Mouse (Mus musculus) neural tube, embryonic 15.5 days (tissue): ENCODE measurements around the gene Vapb. TPM values are rescaled to one million over a fixed set of nuclear protein-coding genes. Genes with fewer than 3 reads are reported as not detected.
"Not testable (repeated sequence)": the region's sequence is repeated elsewhere in the genome, so short reads cannot be mapped to it uniquely, and the experiment has no call there.

Experiments used
- ATAC-seq: fragments of 200-750 bp; cut with Nextera tagmentation; 2 replicates; pipeline ENCODE4 v1.8.0; 2017; ENCODE audit warnings: mild to moderate bottlenecking, moderate TSS enrichment, moderate library complexity; ENCODE audit not compliant: low FRiP score
- H3K27ac ChIP-seq: fragments of 300-500 bp; sonication (generic); replicated peaks from 2 replicates; pipeline ENCODE4 v1.5.1; 2015; ENCODE audit warnings: mild to moderate bottlenecking, inconsistent platforms
- H3K27me3 ChIP-seq: fragments of 300-500 bp; sonication (generic); replicated peaks from 2 replicates; pipeline ENCODE4 v1.6.1; 2015; ENCODE audit warnings: inconsistent platforms
- H3K36me3 ChIP-seq: fragments of 300-500 bp; sonication (generic); 2 replicates; pipeline ENCODE4 v1.6.1; 2015; ENCODE audit warnings: inconsistent platforms
- H3K4me1 ChIP-seq: fragments of 300-500 bp; sonication (generic); 2 replicates; pipeline ENCODE4 v1.6.1; 2015; ENCODE audit warnings: inconsistent platforms
- H3K4me2 ChIP-seq: fragments of 300-500 bp; sonication (generic); 2 replicates; pipeline ENCODE4 v1.6.1; 2015; ENCODE audit warnings: inconsistent platforms, mild to moderate bottlenecking, moderate library complexity
- H3K4me3 ChIP-seq: fragments of 300-500 bp; sonication (generic); replicated peaks from 2 replicates; pipeline ENCODE4 v1.5.1; 2015; ENCODE audit warnings: mild to moderate bottlenecking, inconsistent platforms
- H3K9ac ChIP-seq: fragments of 300-500 bp; sonication (generic); replicated peaks from 2 replicates; pipeline ENCODE4 v1.6.1; 2015; ENCODE audit warnings: mild to moderate bottlenecking, inconsistent platforms
- H3K9me3 ChIP-seq: fragments of 300-500 bp; sonication (generic); replicated peaks from 2 replicates; pipeline ENCODE4 v1.6.1; 2016; ENCODE audit warnings: inconsistent platforms
- WGBS: fragments of 180-500 bp; shearing (Covaris S2); methylation state at CpG from one replicate; pipeline ENCODE4 v1.1.7; 2015; ENCODE audit warnings: mixed read lengths; 5-methylcytosine and 5-hydroxymethylcytosine counted together
- polyA plus RNA-seq: library from polyadenylated mRNA; unstranded; fragments of >200 nt; fragmentation: Nextera tagmentation; extraction: Ambion mirVana; gene quantifications from 2 replicates; pipeline ENCODE4 v1.2.1, GENCODE M21; 2015

Gene Vapb
- polyA plus RNA-seq, 1 experiment from 2014 or later, result 19.9 TPM

DNA sequence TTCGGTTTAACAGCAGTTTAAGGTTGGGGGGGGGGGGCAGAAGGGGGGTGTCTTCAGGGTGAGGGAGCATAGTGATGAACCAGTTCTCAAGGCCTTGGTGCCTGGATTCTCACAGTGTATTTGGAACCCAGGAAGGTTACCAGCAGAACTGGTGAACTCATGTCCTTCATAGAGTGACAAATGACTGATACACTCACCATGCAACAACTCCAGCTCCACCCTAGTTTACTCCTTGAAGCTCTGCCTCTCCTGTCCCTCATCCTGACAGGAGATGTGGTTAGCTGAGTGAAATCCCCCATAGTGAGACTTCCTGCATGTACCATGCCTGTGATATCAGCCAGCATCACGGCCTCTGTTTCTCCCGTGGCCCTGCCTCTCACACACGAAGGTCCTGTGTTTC, 24.1 kb upstream of the Vapb start:
- Histone ChIP-seq H3K4me2 (no peak overlapping the region), H3K27me3 (no peaks in the 10 kb centered on the region), H3K4me1 (peaks cover 18% of the 10 kb centered on the region), H3K4me3 (no peak overlapping the region), H3K9me3 (no peaks in the 10 kb centered on the region), H3K27ac (no peak overlapping the region), H3K9ac (no peak overlapping the region), H3K36me3 (no peaks in the 10 kb centered on the region)
- 74% methylated on average over 4 of the region's 4 CpGs for WGBS
- ATAC-seq, result no peak

DNA sequence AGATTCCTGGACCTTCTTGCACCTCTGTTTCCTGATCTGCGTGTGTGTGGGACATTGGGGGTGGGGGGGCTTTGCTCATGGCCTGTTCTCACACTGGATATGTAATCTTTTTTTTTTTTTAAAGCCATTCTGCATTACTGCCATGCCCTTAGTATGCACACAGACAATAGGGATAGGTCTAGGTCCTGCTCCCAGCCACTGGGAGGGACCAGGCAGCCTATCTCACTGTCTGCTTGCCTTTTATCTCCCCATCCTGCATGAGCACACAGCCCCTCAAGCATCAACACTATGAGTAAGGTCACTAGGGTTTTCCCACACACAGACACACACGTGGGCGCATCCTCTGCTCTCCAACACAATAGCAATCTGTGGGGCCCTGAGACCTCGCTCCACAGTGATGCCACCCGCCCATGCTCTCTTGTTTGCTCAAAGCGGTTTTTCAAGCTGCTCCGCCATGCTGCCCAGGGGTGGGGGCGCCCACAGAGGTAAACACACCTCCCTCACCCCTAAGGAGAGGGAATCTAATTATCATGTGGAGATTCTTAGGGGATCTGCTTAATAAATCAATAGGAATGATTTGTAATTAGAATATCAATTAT, 22.6 kb upstream of the Vapb start:
- H3K36me3 ChIP-seq, result no peaks in the 10 kb centered on the region
- no peak overlapping the region for H3K4me2 ChIP-seq
- peaks cover 18% of the 10 kb centered on the region for H3K4me1 ChIP-seq
- WGBS, result 36% methylated on average over 8 of the region's 8 CpGs
- no peak overlapping the region for H3K27ac ChIP-seq
- H3K9ac ChIP-seq, result no peak overlapping the region
- ATAC-seq, result peak; percentile 43; the same call in 1 of the 2 replicates
- no peaks in the 10 kb centered on the region for H3K27me3 ChIP-seq
- no peak overlapping the region for H3K4me3 ChIP-seq
- no peaks in the 10 kb centered on the region for H3K9me3 ChIP-seq

DNA sequence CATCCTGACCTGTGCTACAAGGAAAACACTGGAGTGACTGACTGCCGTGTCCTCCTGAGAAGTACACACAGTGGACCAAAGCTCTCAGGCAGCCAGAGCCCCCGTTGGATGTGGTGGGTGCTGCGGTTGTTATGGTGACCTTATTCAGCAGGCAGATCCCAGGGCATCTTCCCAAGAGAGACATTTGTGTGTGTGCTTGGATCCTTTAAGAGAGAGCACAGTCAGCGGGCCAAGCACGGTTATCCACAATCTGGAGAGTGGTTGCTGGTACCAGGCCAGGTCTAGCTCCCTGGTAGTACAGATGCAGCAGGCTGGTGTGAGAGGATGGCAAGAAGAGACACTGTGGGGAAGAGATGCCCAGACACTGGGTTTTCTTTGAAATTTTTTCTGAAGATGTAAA, 20.3 kb upstream of the Vapb start:
- Histone ChIP-seq H3K4me1 (peaks cover 18% of the 10 kb centered on the region), H3K4me2 (no peak overlapping the region), H3K9ac (no peak overlapping the region), H3K9me3 (no peaks in the 10 kb centered on the region), H3K4me3 (no peak overlapping the region), H3K27ac (no peak overlapping the region), H3K27me3 (no peaks in the 10 kb centered on the region), H3K36me3 (no peaks in the 10 kb centered on the region)
- no peak for ATAC-seq
- 78% methylated on average over 5 of the region's 5 CpGs for WGBS

DNA sequence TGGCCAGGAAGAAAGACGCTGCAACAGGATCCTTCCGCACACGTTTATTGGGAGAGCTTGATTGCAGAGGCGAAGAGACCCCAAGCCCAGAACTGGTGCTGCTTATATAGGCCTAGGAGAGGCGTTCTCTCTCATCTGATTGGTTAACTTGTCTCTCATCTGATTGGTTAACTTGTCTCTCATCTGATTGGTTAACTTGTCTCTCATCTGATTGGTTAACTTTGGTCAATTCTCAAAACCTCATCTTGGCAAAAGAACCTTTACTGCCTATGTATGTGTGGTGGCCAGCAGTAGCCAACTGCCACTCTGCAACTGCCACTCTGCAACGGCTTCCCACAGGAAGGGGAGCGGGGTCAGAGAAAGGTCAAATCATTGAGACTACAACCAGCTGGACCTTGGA, 18.2 kb upstream of the Vapb start, which contains the start of gene 1700010B08Rik:
Gene 1700010B08Rik (plus strand): TSS at position 301 of the 400 bp plus-strand sequence.
- H3K9me3 ChIP-seq, H3K36me3 ChIP-seq, H3K27ac ChIP-seq, H3K9ac ChIP-seq, H3K27me3 ChIP-seq, H3K4me3 ChIP-seq, H3K4me2 ChIP-seq, ATAC-seq: not testable (repeated sequence)
- H3K4me1 ChIP-seq, result peaks cover 12% of the 10 kb centered on the region
- WGBS, result 86% methylated on average over 6 of the region's 7 CpGs

DNA sequence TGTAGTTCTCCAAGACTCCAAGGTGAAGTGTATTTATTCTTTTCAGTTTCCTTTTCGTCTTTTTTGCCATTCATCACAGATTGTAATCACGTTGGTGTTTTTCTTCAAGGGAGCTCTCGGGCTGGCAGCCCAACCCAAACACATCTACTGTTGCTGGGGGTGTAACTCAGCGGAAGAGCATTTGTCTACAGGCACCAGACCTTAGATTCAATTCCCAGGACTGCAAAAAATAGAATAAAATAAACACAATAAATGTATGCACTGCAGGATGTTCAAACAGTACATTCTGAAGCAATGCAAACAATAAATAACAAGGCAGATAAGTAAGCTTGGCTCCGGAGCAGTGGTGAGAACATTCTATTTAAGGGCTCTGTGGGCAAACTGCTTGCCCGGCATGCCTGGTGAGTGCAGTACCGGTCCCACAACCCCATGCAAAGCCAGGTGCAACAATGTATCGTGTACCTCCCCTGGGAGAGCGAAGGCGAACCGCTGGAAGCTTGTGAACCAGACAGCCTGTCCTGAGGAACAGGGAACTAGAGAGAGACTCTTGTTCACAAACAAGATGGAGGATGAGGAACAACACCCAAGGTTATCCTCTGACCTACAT, 15.0 kb upstream of the Vapb start:
- H3K4me3 ChIP-seq, result no peak overlapping the region
- no peaks in the 10 kb centered on the region for H3K36me3 ChIP-seq
- no peak overlapping the region for H3K9ac ChIP-seq
- H3K27ac ChIP-seq, result no peak overlapping the region
- H3K4me2 ChIP-seq, result no peak overlapping the region
- WGBS, result 65% methylated on average over 11 of the region's 11 CpGs
- no peaks in the 10 kb centered on the region for H3K27me3 ChIP-seq
- no peaks in the 10 kb centered on the region for H3K9me3 ChIP-seq
- no peaks in the 10 kb centered on the region; the same call in 1 of the 2 replicates for H3K4me1 ChIP-seq
- no peak for ATAC-seq

DNA sequence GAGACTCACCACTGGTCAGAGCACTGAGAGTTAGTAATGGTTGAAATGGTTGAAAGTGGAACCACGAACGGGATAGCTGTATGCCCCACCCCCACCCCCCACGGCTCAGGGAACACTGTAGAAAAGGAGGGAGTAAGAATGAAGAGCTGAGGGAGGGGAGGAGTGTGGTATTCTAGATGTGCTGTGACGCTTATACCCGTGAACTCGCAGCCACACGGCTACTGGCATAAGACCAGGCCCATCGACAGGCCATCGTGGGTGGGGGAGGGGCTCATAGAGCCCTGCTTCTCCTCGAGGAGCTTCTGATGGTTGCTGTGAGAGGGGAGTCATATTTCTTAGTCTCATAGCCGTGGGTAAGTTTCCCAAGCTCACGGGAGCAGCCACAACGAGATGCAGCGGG, 12.9 kb upstream of the Vapb start:
- no peak overlapping the region for H3K4me3 ChIP-seq
- WGBS, result 11% methylated on average over 14 of the region's 14 CpGs
- H3K27ac ChIP-seq, result no peak overlapping the region
- no peaks in the 10 kb centered on the region for H3K36me3 ChIP-seq
- H3K27me3 ChIP-seq, result no peaks in the 10 kb centered on the region
- no peaks in the 10 kb centered on the region for H3K9me3 ChIP-seq
- no peak for ATAC-seq
- H3K4me2 ChIP-seq, result no peak overlapping the region
- H3K9ac ChIP-seq, result no peak overlapping the region
- no peaks in the 10 kb centered on the region; the same call in 1 of the 2 replicates for H3K4me1 ChIP-seq

DNA sequence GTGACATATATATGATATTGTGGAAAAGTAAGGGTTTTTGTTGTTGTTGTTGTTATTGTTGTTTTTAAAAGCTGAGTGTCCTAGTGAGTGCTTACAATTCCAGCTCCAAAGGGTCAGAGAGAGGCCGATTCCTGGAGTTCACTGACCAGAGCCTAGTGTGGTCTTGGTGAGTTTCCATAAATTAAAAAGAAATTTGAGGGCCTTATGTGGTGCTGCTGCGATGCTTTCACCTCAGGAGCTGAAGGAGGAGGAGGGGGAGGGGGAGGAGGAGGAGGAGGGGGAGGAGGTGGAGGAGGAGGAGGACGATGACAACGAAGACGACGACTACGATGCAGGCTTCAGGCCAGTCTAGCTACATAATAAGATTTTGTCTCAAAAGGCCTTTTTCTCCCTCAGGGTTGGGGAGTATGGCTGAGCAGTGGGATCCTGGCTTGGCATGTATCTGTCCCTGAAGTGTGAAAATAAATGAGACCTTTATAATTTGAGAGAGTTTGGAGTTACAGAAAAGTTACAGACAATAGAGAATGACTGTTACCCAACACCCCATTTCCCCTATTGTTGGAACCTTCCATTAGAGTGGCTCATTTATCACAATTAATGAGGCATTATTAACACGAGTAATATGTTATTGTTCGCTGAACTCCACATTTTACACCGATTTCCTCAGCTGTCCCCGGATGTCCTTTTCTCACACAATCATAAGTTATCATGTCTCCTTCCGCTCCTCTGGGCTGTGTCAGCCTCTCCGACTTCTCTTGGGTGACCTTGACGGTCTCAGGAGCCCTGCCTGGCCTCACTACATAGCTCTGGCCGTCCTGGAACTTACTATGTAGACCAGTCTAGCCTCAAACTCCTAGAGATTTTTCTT, 12.1 kb upstream of the Vapb start:
- no peak overlapping the region for H3K27ac ChIP-seq

DNA sequence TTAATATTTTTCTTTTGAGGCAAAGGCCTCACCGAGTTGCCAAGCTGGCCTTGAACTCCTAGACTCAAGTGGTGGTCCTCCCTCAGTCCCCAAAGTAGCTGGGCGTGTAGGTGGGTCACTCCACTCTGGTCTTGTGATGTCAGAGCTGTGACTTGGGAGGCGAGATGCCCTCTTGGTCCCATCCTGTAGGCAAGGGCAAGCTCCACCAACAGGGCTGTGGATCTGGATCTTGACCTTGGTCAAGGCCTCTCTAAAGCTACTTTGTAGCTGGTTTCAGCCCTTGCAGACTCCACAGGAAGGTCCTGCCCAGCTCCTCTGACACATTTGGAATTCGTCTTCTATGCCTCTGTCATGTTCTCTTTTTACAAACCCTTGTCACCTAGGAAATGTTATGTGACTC, 11.5 kb upstream of the Vapb start:
- no peak overlapping the region for H3K9ac ChIP-seq
- H3K4me2 ChIP-seq, result no peak overlapping the region
- no peak for ATAC-seq
- H3K4me3 ChIP-seq, result no peak overlapping the region
- peaks cover 4% of the 10 kb centered on the region for H3K4me1 ChIP-seq
- H3K36me3 ChIP-seq, result no peaks in the 10 kb centered on the region
- WGBS, result 84% methylated on average over 4 of the region's 4 CpGs
- H3K27me3 ChIP-seq, result no peaks in the 10 kb centered on the region
- no peaks in the 10 kb centered on the region for H3K9me3 ChIP-seq
- no peak overlapping the region for H3K27ac ChIP-seq

More for the DNA sequence above, 12.1 kb upstream of the Vapb start:
- WGBS, result 16% methylated on average over 15 of the region's 15 CpGs
- Histone ChIP-seq H3K4me2 (no peak overlapping the region), H3K4me1 (no peaks in the 10 kb centered on the region; the same call in 1 of the 2 replicates), H3K4me3 (no peak overlapping the region), H3K36me3 (no peaks in the 10 kb centered on the region), H3K9ac (no peak overlapping the region), H3K9me3 (no peaks in the 10 kb centered on the region), H3K27me3 (no peaks in the 10 kb centered on the region)
- ATAC-seq, result no peak

DNA sequence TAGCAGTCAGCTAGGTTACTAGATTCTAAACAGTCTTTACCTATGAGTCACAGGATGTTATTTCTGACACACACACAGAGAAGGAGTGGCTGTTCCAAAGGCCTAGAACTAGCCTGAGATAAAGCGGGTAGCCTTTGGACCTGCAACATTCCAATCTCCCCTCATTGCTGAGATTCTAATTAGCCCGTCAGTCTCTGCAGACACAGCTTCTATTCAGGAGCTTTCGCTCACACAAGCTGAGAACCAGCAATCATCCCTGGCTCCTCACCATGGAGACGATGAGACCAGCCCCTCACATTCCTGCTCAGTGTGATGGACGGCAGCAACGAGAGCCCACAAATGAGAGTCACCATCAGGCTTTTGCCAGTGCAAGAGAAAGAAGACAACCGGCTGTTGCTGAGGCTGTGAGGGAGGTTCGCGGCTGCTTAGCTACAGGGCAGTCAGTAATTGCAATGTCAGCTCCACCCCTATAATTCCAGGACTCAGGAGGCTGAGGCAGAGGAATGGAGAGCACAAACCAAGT, 6.8 kb upstream of the Vapb start:
- no peaks in the 10 kb centered on the region for H3K36me3 ChIP-seq
- peaks cover 7% of the 10 kb centered on the region for H3K4me1 ChIP-seq
- H3K4me2 ChIP-seq, result peak overlapping the region; percentile 20
- no peak overlapping the region for H3K9ac ChIP-seq
- no peak overlapping the region for H3K4me3 ChIP-seq
- 9% methylated on average over 9 of the region's 9 CpGs for WGBS
- H3K27ac ChIP-seq, result 0 out of 2 replicates have a peak overlapping the region, but pooled peaks have one; percentile 34
- no peaks in the 10 kb centered on the region for H3K27me3 ChIP-seq
- H3K9me3 ChIP-seq, result no peaks in the 10 kb centered on the region
- ATAC-seq, result peak; percentile 40; the same call in 1 of the 2 replicates

DNA sequence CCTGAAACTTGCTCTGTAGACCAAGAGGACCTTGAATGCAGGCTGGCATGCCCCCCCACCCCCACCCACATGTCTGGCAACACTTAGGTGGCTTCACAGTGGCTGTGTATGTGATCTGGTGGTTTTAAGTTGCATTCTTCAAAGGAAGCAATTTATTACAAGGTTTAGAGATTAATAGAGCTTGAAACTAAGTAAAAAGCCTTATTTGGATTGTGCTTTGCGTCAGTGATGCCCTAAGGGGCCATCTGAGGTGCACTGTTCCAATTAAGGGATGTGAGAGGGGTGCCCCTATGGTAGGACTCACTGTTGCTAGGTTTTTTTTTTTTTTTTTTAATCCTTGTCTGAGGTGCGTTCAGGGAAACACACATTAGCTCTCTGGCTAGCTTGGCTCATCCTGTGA, 2.9 kb upstream of the Vapb start:
- Histone ChIP-seq H3K27me3 (no peaks in the 10 kb centered on the region), H3K4me1 (peaks cover 23% of the 10 kb centered on the region), H3K4me2 (no peak overlapping the region), H3K36me3 (no peaks in the 10 kb centered on the region), H3K9me3 (no peaks in the 10 kb centered on the region), H3K4me3 (no peak overlapping the region), H3K9ac (no peak overlapping the region), H3K27ac (no peak overlapping the region)
- no peak for ATAC-seq
- WGBS, result 60% methylated on average over 2 of the region's 2 CpGs

DNA sequence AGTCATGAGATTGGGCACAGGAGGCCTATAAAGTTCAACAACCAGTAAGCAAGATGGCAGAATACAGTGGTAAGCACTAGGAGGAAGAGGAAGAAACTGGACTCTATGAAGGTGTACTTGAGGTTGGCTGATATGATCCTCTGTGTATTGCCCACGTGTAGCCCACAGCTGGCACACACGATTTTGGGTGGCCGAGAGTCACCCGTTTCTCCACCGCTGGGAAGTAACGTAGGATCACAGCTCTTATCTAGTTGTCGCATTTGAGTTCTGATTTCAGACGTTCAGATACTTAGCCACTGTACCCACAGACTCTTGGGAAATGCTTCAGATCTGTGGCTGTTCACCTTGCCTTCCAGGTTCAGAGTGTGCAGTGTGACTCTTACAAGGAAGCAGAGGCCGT, 921 bp downstream of the Vapb start:
- peak overlapping the region; percentile 73 for H3K9ac ChIP-seq
- H3K36me3 ChIP-seq, result no peaks in the 10 kb centered on the region
- H3K27ac ChIP-seq, result no peak overlapping the region
- no peaks in the 10 kb centered on the region for H3K9me3 ChIP-seq
- peak overlapping the region; percentile 87 for H3K4me3 ChIP-seq
- ATAC-seq, result no peak
- peaks cover 48% of the 10 kb centered on the region for H3K4me1 ChIP-seq
- peak overlapping the region; percentile 81 for H3K4me2 ChIP-seq
- WGBS, result 84% methylated on average over 9 of the region's 9 CpGs
- no peaks in the 10 kb centered on the region for H3K27me3 ChIP-seq
